Mouse (Mus musculus): ENCODE data around the gene Plk3. TPM values are rescaled to one million over a fixed set of nuclear protein-coding genes. Genes with fewer than 3 reads are reported as not detected.
A peak's percentile ranks its signal among the peaks of the same experiment; 100 is the strongest.

Gene Plk3
- polyA plus RNA-seq, 1 experiment from 2014 or later = 1.8 TPM

DNA sequence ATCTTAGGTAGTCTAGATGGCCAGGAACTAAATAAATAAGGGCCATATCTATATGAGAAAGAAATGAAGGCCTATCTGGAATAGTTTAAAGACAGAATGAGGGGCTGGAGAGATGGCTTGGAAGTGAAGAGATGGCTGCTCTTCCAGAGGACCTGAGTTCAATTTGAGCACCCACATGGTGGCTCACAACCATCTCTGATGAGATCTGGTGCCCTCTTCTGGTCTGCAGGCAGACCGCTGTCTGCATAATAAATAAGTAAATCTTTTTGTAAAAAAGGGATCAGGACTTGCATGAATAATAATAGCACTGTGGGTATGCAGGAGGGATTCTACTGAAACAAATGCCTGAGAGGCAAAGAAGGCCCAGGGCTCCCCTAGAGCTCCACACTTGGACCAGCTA lies 20.5 kb downstream of the Plk3 start:
- Histone ChIP-seq H3K9me3 (replicated peaks) (no peaks in the 10 kb centered on the region), H3K27ac (no peak overlapping the region), H3K36me3 (no peaks in the 10 kb centered on the region), H3K27me3 (no peaks in the 10 kb centered on the region), H3K4me3 (no peak overlapping the region), H3K4me2 (no peak overlapping the region), H3K4me1 (replicated peaks) (no peaks in the 10 kb centered on the region), H3K9ac (no peak overlapping the region)
- WGBS = 85% methylated on average over 1 of the region's 1 CpGs
- no peak for ATAC-seq (replicated peaks; ENCODE audit: insufficient number of reproducible peaks, insufficient read depth, low FRiP score, low read depth)

DNA sequence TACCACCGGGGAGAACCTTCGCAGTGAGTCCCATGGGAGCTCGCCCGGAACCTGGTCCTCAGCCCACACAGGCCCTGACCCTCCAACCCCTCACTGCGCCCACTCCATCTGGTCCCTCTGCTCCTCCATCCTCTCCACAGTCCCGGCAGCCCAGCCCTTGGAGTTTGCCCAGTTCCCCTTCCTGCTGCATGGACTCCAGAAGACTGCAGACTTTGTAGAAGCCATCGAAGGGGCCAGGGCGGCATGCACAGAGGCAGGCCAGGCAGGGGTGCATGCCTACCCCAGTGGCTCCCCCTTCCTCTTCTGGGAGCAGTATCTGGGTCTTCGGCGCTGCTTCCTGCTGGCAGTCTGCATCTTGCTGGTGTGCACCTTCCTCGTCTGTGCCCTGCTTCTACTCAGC lies 22.8 kb downstream of the Plk3 start:
- no peak overlapping the region for H3K27ac ChIP-seq
- no peaks in the 10 kb centered on the region for H3K36me3 ChIP-seq
- H3K9me3 ChIP-seq (replicated peaks) = no peaks in the 10 kb centered on the region
- H3K4me2 ChIP-seq = no peak overlapping the region
- 86% methylated on average over 11 of the region's 11 CpGs for WGBS
- no peaks in the 10 kb centered on the region for H3K4me1 ChIP-seq (replicated peaks)
- H3K27me3 ChIP-seq = no peaks in the 10 kb centered on the region
- H3K4me3 ChIP-seq = no peak overlapping the region
- no peak overlapping the region for H3K9ac ChIP-seq
- ATAC-seq (replicated peaks; ENCODE audit: insufficient number of reproducible peaks, insufficient read depth, low FRiP score, low read depth) = no peak

- no peaks in the 10 kb centered on the region for H3K27me3 ChIP-seq
- no peak for ATAC-seq (replicated peaks; ENCODE audit: insufficient number of reproducible peaks, insufficient read depth, low FRiP score, low read depth)
- no peaks in the 10 kb centered on the region for H3K9me3 ChIP-seq (replicated peaks)
- whole genome bisulfite sequencing = 83% methylated on average over 13 of the region's 13 CpGs
- H3K36me3 ChIP-seq = no peaks in the 10 kb centered on the region
- H3K4me2 ChIP-seq = no peak overlapping the region
- no peak overlapping the region for H3K4me3 ChIP-seq
- H3K27ac ChIP-seq = no peak overlapping the region
- H3K4me1 ChIP-seq (replicated peaks) = no peaks in the 10 kb centered on the region
- H3K9ac ChIP-seq = no peak overlapping the region
Observed at GRCm38 (mm10) chr4:117110249-117110648, 23.5 kb downstream of the Plk3 start.

GRCm38 (mm10) chr4:117109330-117109729 lies 24.4 kb downstream of the Plk3 start:
- 84% methylated on average over 25 of the region's 25 CpGs for WGBS
- Histone ChIP-seq H3K4me2 (no peak overlapping the region), H3K4me1 (replicated peaks) (no peaks in the 10 kb centered on the region), H3K4me3 (no peak overlapping the region), H3K9ac (no peak overlapping the region), H3K36me3 (no peaks in the 10 kb centered on the region), H3K27ac (no peak overlapping the region), H3K27me3 (no peaks in the 10 kb centered on the region), H3K9me3 (replicated peaks) (no peaks in the 10 kb centered on the region)
- ATAC-seq (replicated peaks; ENCODE audit: insufficient number of reproducible peaks, insufficient read depth, low FRiP score, low read depth) = no peak

GRCm38 (mm10) chr4:117108524-117108849 lies 25.3 kb downstream of the Plk3 start:
- H3K27me3 ChIP-seq = no peaks in the 10 kb centered on the region
- H3K4me3 ChIP-seq = no peak overlapping the region
- no peak overlapping the region for H3K27ac ChIP-seq
- WGBS = 92% methylated on average over 6 of the region's 6 CpGs
- no peaks in the 10 kb centered on the region for H3K9me3 ChIP-seq (replicated peaks)
- ATAC-seq (replicated peaks; ENCODE audit: insufficient number of reproducible peaks, insufficient read depth, low FRiP score, low read depth) = no peak
- H3K9ac ChIP-seq = no peak overlapping the region
- H3K36me3 ChIP-seq = no peaks in the 10 kb centered on the region
- no peaks in the 10 kb centered on the region for H3K4me1 ChIP-seq (replicated peaks)
- H3K4me2 ChIP-seq = no peak overlapping the region

- 87% methylated on average over 18 of the region's 18 CpGs for WGBS
- H3K36me3 ChIP-seq = no peaks in the 10 kb centered on the region
- no peak overlapping the region for H3K4me2 ChIP-seq
- no peaks in the 10 kb centered on the region for H3K9me3 ChIP-seq (replicated peaks)
- no peak overlapping the region for H3K9ac ChIP-seq
- no peaks in the 10 kb centered on the region for H3K4me1 ChIP-seq (replicated peaks)
- H3K4me3 ChIP-seq = no peak overlapping the region
- no peak overlapping the region for H3K27ac ChIP-seq
- no peak for ATAC-seq (replicated peaks; ENCODE audit: insufficient number of reproducible peaks, insufficient read depth, low FRiP score, low read depth)
- H3K27me3 ChIP-seq = no peaks in the 10 kb centered on the region
Observed at GRCm38 (mm10) chr4:117107813-117108523, 25.8 kb downstream of the Plk3 start.

- Histone ChIP-seq H3K36me3 (no peaks in the 10 kb centered on the region), H3K4me1 (replicated peaks) (no peaks in the 10 kb centered on the region), H3K4me2 (no peak overlapping the region), H3K9ac (no peak overlapping the region), H3K27me3 (no peaks in the 10 kb centered on the region), H3K4me3 (no peak overlapping the region), H3K9me3 (replicated peaks) (no peaks in the 10 kb centered on the region), H3K27ac (no peak overlapping the region)
- 51% methylated on average over 10 of the region's 10 CpGs for WGBS
- no peak for ATAC-seq (replicated peaks; ENCODE audit: insufficient number of reproducible peaks, insufficient read depth, low FRiP score, low read depth)
Observed at GRCm38 (mm10) chr4:117105127-117105526, 28.6 kb downstream of the Plk3 start.

- WGBS = 75% methylated on average over 10 of the region's 10 CpGs
- Histone ChIP-seq H3K36me3 (no peaks in the 10 kb centered on the region), H3K27me3 (no peaks in the 10 kb centered on the region), H3K4me1 (replicated peaks) (no peaks in the 10 kb centered on the region), H3K4me2 (no peak overlapping the region), H3K27ac (no peak overlapping the region), H3K4me3 (no peak overlapping the region), H3K9me3 (replicated peaks) (no peaks in the 10 kb centered on the region), H3K9ac (no peak overlapping the region)
- ATAC-seq (replicated peaks; ENCODE audit: insufficient number of reproducible peaks, insufficient read depth, low FRiP score, low read depth) = no peak
Observed at GRCm38 (mm10) chr4:117104672-117105071, 29.1 kb downstream of the Plk3 start.

- no peak for ATAC-seq (replicated peaks; ENCODE audit: insufficient number of reproducible peaks, insufficient read depth, low FRiP score, low read depth)
- Histone ChIP-seq H3K27ac (no peak overlapping the region), H3K4me2 (no peak overlapping the region), H3K9me3 (replicated peaks) (no peaks in the 10 kb centered on the region), H3K27me3 (no peaks in the 10 kb centered on the region), H3K4me1 (replicated peaks) (peaks cover 11% of the 10 kb centered on the region), H3K9ac (no peak overlapping the region), H3K36me3 (no peaks in the 10 kb centered on the region), H3K4me3 (no peak overlapping the region)
- 44% methylated on average over 7 of the region's 7 CpGs for WGBS
Observed at GRCm38 (mm10) chr4:117101218-117101617, 32.5 kb downstream of the Plk3 start.

DNA sequence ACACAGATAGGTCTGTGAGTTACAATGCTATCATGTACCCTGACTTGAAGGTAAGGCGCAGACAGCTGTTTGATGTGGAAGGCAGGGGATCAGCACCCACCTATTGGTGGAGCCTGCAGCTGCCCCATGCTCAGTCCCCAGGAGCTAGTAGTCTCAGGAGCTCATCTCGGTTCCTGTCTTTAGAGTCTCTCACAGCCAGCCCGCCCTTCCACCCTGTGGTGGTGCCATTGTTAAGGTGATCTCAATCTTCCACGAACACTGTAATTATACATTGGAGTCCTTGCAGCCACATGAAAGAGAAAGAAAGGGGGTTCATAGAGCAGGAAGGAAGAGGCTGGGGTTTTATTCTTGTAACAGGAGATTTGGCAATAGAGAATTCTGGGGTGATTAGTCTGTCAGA lies 33.7 kb downstream of the Plk3 start:
- no peaks in the 10 kb centered on the region for H3K9me3 ChIP-seq (replicated peaks)
- no peak overlapping the region for H3K27ac ChIP-seq
- WGBS = 76% methylated on average over 4 of the region's 4 CpGs
- no peaks in the 10 kb centered on the region for H3K36me3 ChIP-seq
- H3K4me2 ChIP-seq = no peak overlapping the region
- ATAC-seq (replicated peaks; ENCODE audit: insufficient number of reproducible peaks, insufficient read depth, low FRiP score, low read depth) = no peak
- no peak overlapping the region for H3K9ac ChIP-seq
- no peak overlapping the region for H3K4me3 ChIP-seq
- H3K27me3 ChIP-seq = 0 out of 2 replicates have a peak, but pooled peaks cover 5% of the 10 kb centered on the region
- H3K4me1 ChIP-seq (replicated peaks) = peaks cover 18% of the 10 kb centered on the region

DNA sequence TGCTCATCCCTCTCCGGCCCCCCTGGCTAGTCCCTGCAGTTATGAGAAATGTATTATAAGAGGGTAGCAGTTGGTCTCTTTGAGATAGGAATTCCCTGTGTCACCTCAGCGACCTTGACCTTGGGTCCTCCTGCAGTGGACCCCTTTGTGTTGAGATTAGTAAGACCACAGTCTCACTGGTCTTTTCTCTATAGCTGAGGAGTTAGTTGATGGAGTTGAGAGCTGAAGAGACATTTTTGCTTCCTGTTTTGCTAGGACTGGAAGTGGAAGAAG lies 35.1 kb downstream of the Plk3 start:
- no peaks in the 10 kb centered on the region for H3K9me3 ChIP-seq (replicated peaks)
- WGBS = 63% methylated on average over 2 of the region's 2 CpGs
- 0 out of 2 replicates have a peak overlapping the region, but pooled peaks have one; percentile 3 for H3K4me2 ChIP-seq
- H3K27ac ChIP-seq = no peak overlapping the region
- H3K4me1 ChIP-seq (replicated peaks) = peaks cover 18% of the 10 kb centered on the region
- no peak overlapping the region for H3K4me3 ChIP-seq
- no peaks in the 10 kb centered on the region for H3K36me3 ChIP-seq
- H3K27me3 ChIP-seq = 0 out of 2 replicates have a peak, but pooled peaks cover 5% of the 10 kb centered on the region
- H3K9ac ChIP-seq = no peak overlapping the region
- no peak for ATAC-seq (replicated peaks; ENCODE audit: insufficient number of reproducible peaks, insufficient read depth, low FRiP score, low read depth)

- 69% methylated on average over 8 of the region's 8 CpGs for WGBS
- Histone ChIP-seq H3K4me1 (replicated peaks) (peaks cover 18% of the 10 kb centered on the region), H3K4me2 (peak overlapping the region; percentile 94), H3K27ac (no peak overlapping the region), H3K36me3 (no peaks in the 10 kb centered on the region), H3K9ac (no peak overlapping the region), H3K27me3 (0 out of 2 replicates have a peak, but pooled peaks cover 5% of the 10 kb centered on the region), H3K9me3 (replicated peaks) (no peaks in the 10 kb centered on the region), H3K4me3 (no peak overlapping the region)
- no peak for ATAC-seq (replicated peaks; ENCODE audit: insufficient number of reproducible peaks, insufficient read depth, low FRiP score, low read depth)
Observed at GRCm38 (mm10) chr4:117097969-117098763, 35.6 kb downstream of the Plk3 start.

All from heart, embryonic 15.5 days (tissue).